Mouse (Mus musculus) kidney, embryonic 15.5 days (tissue): ENCODE measurements around the gene Pigu. TPM values are rescaled to one million over a fixed set of nuclear protein-coding genes. Genes with fewer than 3 reads are reported as not detected.

ENCODE experiments used
- ATAC-seq: fragments of 200-750 bp; cut with Nextera tagmentation; replicated peaks from 2 replicates; pipeline ENCODE4 v1.8.0; 2017; ENCODE audit warnings: moderate TSS enrichment; ENCODE audit not compliant: low FRiP score
- H3K27ac ChIP-seq: fragments of 300-500 bp; sonication (generic); 2 replicates; pipeline ENCODE4 v1.5.1; 2015; ENCODE audit warnings: mild to moderate bottlenecking, inconsistent platforms
- H3K27me3 ChIP-seq: fragments of 300-500 bp; sonication (generic); 2 replicates; pipeline ENCODE4 v1.6.1; 2015; ENCODE audit warnings: inconsistent platforms
- H3K36me3 ChIP-seq: fragments of 300-500 bp; sonication (generic); 2 replicates; pipeline ENCODE4 v1.6.1; 2015; ENCODE audit warnings: inconsistent platforms
- H3K4me1 ChIP-seq: fragments of 300-500 bp; sonication (generic); 2 replicates; pipeline ENCODE4 v1.6.1; 2015; ENCODE audit warnings: inconsistent platforms
- H3K4me2 ChIP-seq: fragments of 300-500 bp; sonication (generic); 2 replicates; pipeline ENCODE4 v1.6.1; 2015; ENCODE audit warnings: moderate library complexity, mild to moderate bottlenecking, inconsistent platforms
- H3K4me3 ChIP-seq: fragments of 300-500 bp; sonication (generic); replicated peaks from 2 replicates; pipeline ENCODE4 v1.5.1; 2015; ENCODE audit warnings: mild to moderate bottlenecking, inconsistent platforms
- H3K9ac ChIP-seq: fragments of 300-500 bp; sonication (generic); 2 replicates; pipeline ENCODE4 v1.6.1; 2015; ENCODE audit warnings: mild to moderate bottlenecking, inconsistent platforms
- H3K9me3 ChIP-seq: fragments of 300-500 bp; sonication (generic); replicated peaks from 2 replicates; pipeline ENCODE4 v1.6.1; 2016; ENCODE audit warnings: inconsistent platforms
- WGBS: fragments of 180-500 bp; shearing (Covaris S2); methylation state at CpG from one replicate; pipeline ENCODE4 v1.1.7; 2015; ENCODE audit warnings: mixed read lengths; 5-methylcytosine and 5-hydroxymethylcytosine counted together
- polyA plus RNA-seq: library from polyadenylated mRNA; unstranded; fragments of >200 nt; fragmentation: Nextera tagmentation; extraction: Ambion mirVana; gene quantifications from 2 replicates; pipeline ENCODE4 v1.2.1, GENCODE M21; 2015

Gene Pigu
- polyA plus RNA-seq, 1 experiment from 2014 or later, result 62.7 TPM

DNA sequence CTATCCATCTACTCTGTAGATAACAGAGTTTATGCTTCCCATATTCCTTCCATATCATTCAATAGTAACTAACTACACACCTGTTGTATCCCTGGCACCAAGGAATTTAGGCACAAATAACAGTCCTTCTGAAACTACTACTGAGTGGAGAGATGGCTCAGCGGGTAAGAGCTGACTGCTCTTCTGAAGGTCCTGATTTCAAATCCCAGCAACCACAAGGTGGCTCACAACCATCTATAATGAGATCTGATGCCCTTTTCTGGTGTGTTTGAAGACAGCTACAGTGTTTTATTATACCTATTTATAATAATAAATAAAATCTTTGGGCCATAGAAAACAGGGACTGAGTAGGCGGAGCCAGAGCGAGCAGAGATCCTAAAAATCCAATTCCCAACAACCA lies 2.8 kb downstream of the Pigu start:
- H3K4me3 ChIP-seq, result no peak overlapping the region
- no peak overlapping the region for H3K9ac ChIP-seq
- 93% methylated on average over 3 of the region's 3 CpGs for WGBS
- no peak overlapping the region for H3K4me2 ChIP-seq
- H3K9me3 ChIP-seq, result no peaks in the 10 kb centered on the region
- H3K27me3 ChIP-seq, result no peaks in the 10 kb centered on the region
- H3K27ac ChIP-seq, result no peak overlapping the region
- peaks cover 13% of the 10 kb centered on the region for H3K4me1 ChIP-seq
- no peak for ATAC-seq
- no peaks in the 10 kb centered on the region for H3K36me3 ChIP-seq

DNA sequence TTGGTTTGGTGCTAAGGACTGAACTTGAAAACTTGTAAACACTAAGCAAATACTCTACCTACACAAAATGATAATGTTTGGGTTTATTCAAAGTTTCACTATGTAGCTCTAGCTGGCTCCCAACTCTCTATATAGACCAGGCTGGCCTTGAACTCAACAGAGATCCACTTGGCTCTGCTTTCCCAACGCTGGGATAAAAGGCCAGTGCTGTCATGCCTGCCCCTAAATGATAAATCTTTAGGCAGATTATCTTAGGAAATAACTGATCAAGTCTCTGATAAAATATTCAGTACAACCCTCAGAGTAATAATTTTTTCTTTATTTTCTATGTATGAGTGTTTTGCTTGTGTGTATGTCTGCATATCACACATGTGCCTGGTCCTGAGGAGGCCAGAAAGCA lies 10.6 kb downstream of the Pigu start:
- Histone ChIP-seq H3K4me3 (no peak overlapping the region), H3K4me1 (no peaks in the 10 kb centered on the region), H3K36me3 (peaks cover 25% of the 10 kb centered on the region), H3K4me2 (no peak overlapping the region), H3K9me3 (no peaks in the 10 kb centered on the region), H3K27me3 (no peaks in the 10 kb centered on the region), H3K9ac (no peak overlapping the region), H3K27ac (no peak overlapping the region)
- 83% methylated on average over 1 of the region's 1 CpGs for WGBS
- no peak for ATAC-seq

DNA sequence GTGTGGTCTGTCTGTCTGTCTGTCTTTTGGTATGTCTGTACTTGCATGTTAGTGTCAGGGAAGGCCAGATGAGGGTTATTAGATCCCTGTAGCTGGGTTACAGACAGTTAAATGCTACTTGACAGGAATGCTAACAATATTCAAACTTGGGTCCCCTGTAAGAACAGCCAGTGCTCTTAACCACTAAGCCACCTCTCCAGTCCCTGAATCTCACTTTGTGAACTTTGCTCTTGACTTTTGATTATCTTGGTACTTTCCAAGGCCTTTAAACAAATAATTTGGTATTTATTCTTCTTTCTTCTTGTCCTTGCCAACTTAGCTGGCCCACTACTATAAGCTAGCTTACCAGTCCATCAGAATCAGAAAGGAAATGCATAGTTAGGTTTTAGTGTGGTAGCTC lies 17.1 kb downstream of the Pigu start:
- Histone ChIP-seq H3K4me3 (no peak overlapping the region), H3K27me3 (no peaks in the 10 kb centered on the region), H3K27ac (no peak overlapping the region), H3K4me2 (no peak overlapping the region), H3K9ac (no peak overlapping the region), H3K4me1 (no peaks in the 10 kb centered on the region), H3K9me3 (no peaks in the 10 kb centered on the region), H3K36me3 (peaks cover 32% of the 10 kb centered on the region)
- no peak for ATAC-seq

DNA sequence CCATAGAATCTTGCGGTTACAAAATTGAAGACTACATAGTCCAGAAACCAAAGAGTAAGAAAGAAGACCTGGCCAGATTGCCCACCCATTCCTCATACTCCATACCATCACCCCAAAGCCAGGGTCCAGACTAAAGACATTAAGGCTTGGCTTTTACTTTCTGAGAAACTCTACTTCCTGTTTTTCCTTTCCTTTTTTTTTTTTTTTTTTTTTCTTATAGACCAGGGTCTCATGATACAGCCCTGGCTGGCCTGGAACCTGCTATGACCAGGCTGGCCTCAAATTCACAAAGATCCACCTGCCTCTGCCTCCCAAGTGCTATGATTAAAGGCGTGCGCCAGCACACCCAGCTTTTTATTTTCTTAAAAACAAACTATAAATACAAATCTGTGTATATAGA lies 21.0 kb downstream of the Pigu start:
- Histone ChIP-seq H3K4me2 (no peak overlapping the region), H3K27ac (no peak overlapping the region), H3K4me1 (no peaks in the 10 kb centered on the region), H3K9ac (no peak overlapping the region), H3K36me3 (peaks cover 43% of the 10 kb centered on the region), H3K9me3 (no peaks in the 10 kb centered on the region), H3K27me3 (no peaks in the 10 kb centered on the region), H3K4me3 (no peak overlapping the region)
- WGBS, result 96% methylated on average over 3 of the region's 3 CpGs
- no peak for ATAC-seq

DNA sequence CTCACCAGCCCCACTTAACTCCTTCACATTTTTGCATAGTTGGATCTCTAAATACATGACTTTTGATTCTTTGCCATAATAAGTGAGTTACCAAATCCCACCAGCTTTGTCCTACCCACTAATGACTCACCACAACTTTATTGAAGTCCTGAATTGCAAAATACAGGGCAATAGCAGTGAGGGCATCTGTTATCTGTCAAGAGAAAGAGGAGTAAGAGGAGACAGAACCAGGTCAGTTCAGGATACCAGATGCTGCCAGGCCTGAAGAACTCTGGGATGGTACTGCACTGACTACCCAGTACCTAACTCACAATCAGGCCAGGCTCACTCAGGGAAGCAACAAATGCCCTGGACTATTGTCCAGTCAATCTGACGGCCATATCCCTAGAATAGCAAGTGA lies 22.0 kb downstream of the Pigu start:
- H3K4me2 ChIP-seq, result no peak overlapping the region
- H3K36me3 ChIP-seq, result peaks cover 53% of the 10 kb centered on the region
- H3K9me3 ChIP-seq, result no peaks in the 10 kb centered on the region
- no peak overlapping the region for H3K27ac ChIP-seq
- H3K9ac ChIP-seq, result no peak overlapping the region
- no peak overlapping the region for H3K4me3 ChIP-seq
- 88% methylated on average over 1 of the region's 1 CpGs for WGBS
- no peaks in the 10 kb centered on the region for H3K4me1 ChIP-seq
- no peaks in the 10 kb centered on the region for H3K27me3 ChIP-seq
- ATAC-seq, result no peak

DNA sequence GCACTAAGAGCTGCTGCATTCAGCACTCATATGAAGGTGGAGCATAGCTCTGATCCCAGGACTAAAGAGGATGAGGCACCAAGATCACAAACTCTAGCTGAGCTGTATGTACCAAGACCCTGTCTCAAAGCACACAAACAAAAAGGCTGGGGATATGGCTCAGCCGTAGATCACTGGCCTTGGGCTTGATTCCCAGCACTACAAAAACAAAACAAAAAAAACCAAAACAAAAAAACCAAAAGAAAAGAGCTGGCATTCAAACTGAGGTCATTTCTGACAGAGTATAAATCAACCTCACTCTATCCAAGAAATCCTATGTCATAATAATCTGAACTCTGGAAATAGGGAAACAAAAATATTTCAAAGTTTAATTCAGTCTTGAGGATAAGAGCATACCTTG lies 23.8 kb downstream of the Pigu start:
- WGBS, result 81% methylated on average over 1 of the region's 1 CpGs
- no peak for ATAC-seq
- peaks cover 58% of the 10 kb centered on the region for H3K36me3 ChIP-seq

DNA sequence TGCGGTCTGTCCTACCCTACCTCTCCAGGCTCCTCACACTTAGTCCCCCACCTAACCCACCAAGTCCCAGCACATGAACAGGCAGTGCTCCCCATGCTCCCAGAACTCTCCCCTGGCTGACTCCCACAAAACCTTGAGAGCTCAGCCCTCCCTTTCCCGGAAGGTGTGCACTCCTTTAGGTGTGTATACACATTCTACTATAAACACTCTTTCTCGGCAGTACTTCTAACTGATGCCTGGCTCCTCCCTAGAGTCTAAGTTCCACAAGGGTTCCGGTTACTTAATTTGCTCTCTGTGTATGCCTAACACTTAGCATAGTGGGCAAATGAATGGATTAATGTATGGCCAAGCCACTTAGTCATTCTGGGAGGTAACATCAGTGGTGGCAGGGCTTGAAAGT lies 25.9 kb downstream of the Pigu start:
- H3K27me3 ChIP-seq, result no peaks in the 10 kb centered on the region
- no peaks in the 10 kb centered on the region for H3K4me1 ChIP-seq
- no peak overlapping the region for H3K27ac ChIP-seq
- H3K9ac ChIP-seq, result no peak overlapping the region
- no peaks in the 10 kb centered on the region for H3K9me3 ChIP-seq
- 89% methylated on average over 4 of the region's 4 CpGs for WGBS
- H3K36me3 ChIP-seq, result peaks cover 78% of the 10 kb centered on the region
- ATAC-seq, result no peak
- H3K4me3 ChIP-seq, result no peak overlapping the region
- no peak overlapping the region for H3K4me2 ChIP-seq

More for the DNA sequence above, 23.8 kb downstream of the Pigu start:
- Histone ChIP-seq H3K4me3 (no peak overlapping the region), H3K4me2 (no peak overlapping the region), H3K27me3 (no peaks in the 10 kb centered on the region), H3K4me1 (no peaks in the 10 kb centered on the region), H3K27ac (no peak overlapping the region), H3K9ac (no peak overlapping the region), H3K9me3 (no peaks in the 10 kb centered on the region)

DNA sequence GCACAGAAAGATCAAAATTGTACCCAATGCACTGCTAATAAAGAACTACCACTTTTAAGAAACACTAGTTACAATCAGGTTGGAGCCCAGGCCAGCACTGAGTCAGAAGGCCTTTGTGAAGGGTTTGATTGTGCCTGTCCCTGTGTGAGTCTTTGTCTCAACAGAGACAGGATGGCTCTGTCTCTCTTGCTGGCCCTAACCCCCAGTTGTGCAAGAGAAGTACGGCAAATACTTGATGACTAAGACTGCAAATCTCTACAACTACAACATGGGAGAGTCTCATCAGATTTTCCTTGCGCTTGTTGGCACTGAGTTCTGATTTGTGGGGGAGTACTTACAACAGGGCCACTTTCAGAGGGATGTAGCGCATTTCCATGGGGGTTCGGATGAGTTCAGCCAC lies 26.4 kb downstream of the Pigu start:
- WGBS, result 93% methylated on average over 4 of the region's 4 CpGs
- Histone ChIP-seq H3K27ac (no peak overlapping the region), H3K9ac (no peak overlapping the region), H3K9me3 (no peaks in the 10 kb centered on the region), H3K4me1 (no peaks in the 10 kb centered on the region), H3K36me3 (peaks cover 80% of the 10 kb centered on the region), H3K4me3 (no peak overlapping the region), H3K4me2 (no peak overlapping the region), H3K27me3 (no peaks in the 10 kb centered on the region)
- no peak for ATAC-seq

DNA sequence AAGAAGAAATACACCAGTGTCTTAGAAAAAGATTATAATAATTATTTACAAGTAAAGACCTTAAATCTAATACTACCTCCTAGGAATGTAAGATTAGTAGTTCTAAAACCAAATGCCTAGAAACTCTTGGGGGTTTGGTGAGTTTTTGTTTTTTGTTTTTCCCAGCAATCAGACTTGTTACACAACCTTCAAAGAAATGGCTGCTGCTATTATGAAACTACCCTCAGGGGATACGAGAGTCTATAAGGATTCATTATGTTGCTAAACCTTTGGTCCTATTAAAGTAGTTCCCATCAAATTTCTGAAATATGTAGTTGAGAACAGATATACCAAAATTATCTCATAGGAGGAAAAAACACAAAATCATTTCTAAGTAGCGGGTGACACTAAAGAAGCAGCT lies 27.5 kb downstream of the Pigu start:
- WGBS, result 91% methylated on average over 2 of the region's 2 CpGs
- peaks cover 74% of the 10 kb centered on the region for H3K36me3 ChIP-seq

DNA sequence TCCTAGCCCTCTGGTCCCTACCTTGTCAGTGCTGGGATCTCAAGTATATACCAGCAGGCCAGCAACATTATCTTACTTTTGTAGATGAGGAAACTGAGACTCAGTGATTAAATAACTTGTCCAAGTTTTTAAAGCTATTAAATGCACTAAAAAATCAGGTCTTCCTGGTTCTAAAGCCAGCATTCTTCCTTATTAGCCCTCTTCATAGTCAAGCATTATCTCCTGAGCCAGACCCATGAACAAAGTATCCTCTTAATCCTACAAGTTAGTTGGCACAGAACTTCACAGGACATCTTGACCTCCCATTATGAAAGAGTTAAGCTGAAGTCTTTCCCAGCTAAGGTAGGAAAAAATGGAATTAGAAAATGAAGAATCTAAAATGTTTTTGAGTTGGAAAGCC lies 28.3 kb downstream of the Pigu start:
- no peaks in the 10 kb centered on the region for H3K4me1 ChIP-seq
- no peaks in the 10 kb centered on the region for H3K9me3 ChIP-seq
- no peaks in the 10 kb centered on the region for H3K27me3 ChIP-seq
- no peak for ATAC-seq
- no peak overlapping the region for H3K9ac ChIP-seq
- peaks cover 66% of the 10 kb centered on the region for H3K36me3 ChIP-seq
- H3K4me2 ChIP-seq, result no peak overlapping the region
- H3K27ac ChIP-seq, result no peak overlapping the region
- no peak overlapping the region for H3K4me3 ChIP-seq

More for the DNA sequence above, 27.5 kb downstream of the Pigu start:
- H3K27me3 ChIP-seq, result no peaks in the 10 kb centered on the region
- no peaks in the 10 kb centered on the region for H3K9me3 ChIP-seq
- H3K4me2 ChIP-seq, result no peak overlapping the region
- H3K4me3 ChIP-seq, result no peak overlapping the region
- no peak overlapping the region for H3K9ac ChIP-seq
- H3K27ac ChIP-seq, result no peak overlapping the region
- ATAC-seq, result no peak
- H3K4me1 ChIP-seq, result no peaks in the 10 kb centered on the region

DNA sequence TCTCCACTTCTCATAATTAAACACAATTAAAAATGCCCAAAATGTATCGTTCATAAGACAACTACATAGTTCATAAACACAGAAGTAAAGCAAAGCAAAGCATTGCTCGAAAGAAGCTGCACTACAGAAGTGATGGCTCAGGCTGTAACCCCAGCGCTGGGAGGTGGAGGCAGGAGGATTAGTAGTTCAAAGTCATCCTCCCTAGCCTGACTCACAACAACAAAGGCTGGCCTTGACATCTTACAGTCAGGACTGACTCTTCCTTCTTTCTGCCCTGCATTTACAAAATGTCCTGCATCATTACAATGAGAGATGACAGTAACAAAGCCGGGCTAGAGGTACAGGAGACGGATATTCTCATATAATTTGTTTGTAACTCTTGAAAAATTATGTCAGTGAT lies 29.3 kb downstream of the Pigu start:
- Histone ChIP-seq H3K4me3 (no peak overlapping the region), H3K9me3 (no peaks in the 10 kb centered on the region), H3K27ac (no peak overlapping the region), H3K4me1 (no peaks in the 10 kb centered on the region), H3K27me3 (no peaks in the 10 kb centered on the region), H3K9ac (no peak overlapping the region), H3K4me2 (no peak overlapping the region), H3K36me3 (peaks cover 62% of the 10 kb centered on the region)
- 95% methylated on average over 5 of the region's 5 CpGs for WGBS
- no peak for ATAC-seq

DNA sequence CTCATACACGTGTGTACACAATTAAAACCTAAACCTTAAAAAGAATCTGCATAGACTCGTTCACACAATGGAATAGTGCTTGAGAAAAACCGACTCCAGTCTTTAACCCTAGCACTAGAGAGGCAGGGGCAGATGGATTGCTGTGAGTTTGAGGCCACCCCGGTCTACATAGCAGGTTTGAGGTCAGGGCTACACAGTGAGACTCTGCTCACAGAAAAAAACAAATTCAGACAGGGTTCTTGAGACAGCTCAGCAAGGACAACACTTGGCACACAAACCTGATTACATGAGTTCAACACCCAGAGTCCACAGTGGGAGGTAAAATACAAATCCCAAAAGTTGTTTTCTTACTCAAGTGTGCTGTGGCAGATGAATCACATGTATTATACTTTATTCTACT lies 31.2 kb downstream of the Pigu start:
- Histone ChIP-seq H3K36me3 (peaks cover 55% of the 10 kb centered on the region), H3K4me2 (no peak overlapping the region), H3K9ac (no peak overlapping the region), H3K27ac (no peak overlapping the region), H3K4me1 (no peaks in the 10 kb centered on the region), H3K9me3 (no peaks in the 10 kb centered on the region), H3K27me3 (no peaks in the 10 kb centered on the region), H3K4me3 (no peak overlapping the region)
- 89% methylated on average over 4 of the region's 4 CpGs for WGBS
- no peak for ATAC-seq

DNA sequence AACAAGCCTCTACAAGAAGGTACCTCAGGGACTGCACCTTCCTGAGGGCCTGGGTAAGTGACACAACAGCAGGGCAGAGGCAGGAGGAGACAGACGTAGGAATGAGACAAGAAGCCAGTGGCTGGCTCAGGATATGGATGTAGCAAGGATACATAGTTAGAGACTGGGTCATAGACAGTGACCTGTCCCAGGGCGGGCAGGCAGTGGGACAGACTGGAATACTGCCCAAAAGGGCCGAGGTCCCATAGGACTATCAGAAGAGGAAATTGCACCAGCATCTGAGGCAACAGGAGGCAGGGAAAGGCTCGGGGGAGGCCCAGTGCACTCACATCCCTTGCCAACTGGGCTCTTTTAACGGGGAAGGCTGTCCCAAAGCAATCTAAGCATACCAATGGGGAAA lies 36.6 kb downstream of the Pigu start:
- no peaks in the 10 kb centered on the region for H3K4me1 ChIP-seq
- WGBS, result 69% methylated on average over 5 of the region's 5 CpGs

More for the DNA sequence above, 36.6 kb downstream of the Pigu start:
- Histone ChIP-seq H3K4me3 (no peak overlapping the region), H3K27ac (no peak overlapping the region), H3K36me3 (peaks cover 41% of the 10 kb centered on the region), H3K9ac (no peak overlapping the region), H3K4me2 (no peak overlapping the region), H3K27me3 (no peaks in the 10 kb centered on the region), H3K9me3 (no peaks in the 10 kb centered on the region)
- no peak for ATAC-seq
